Mouse (Mus musculus): ENCODE data around the gene Mgme1. TPM values are rescaled to one million over a fixed set of nuclear protein-coding genes. Genes with fewer than 3 reads are reported as not detected.

Gene Mgme1
- polyA plus RNA-seq, 1 experiment: 4.9 TPM

- Histone ChIP-seq H3K27ac (ENCODE audit: insufficient read depth, low read length) (peak overlapping the region; percentile 32), H3K4me1 (ENCODE audit: control insufficient read depth, insufficient read depth, low read length) (peaks cover 3% of the 10 kb centered on the region), H3K4me3 (ENCODE audit: insufficient read depth, low read length) (no peak overlapping the region)
- TF ChIP-seq CTCF (IDR thresholded peaks at IDR 0.05; ENCODE audit: borderline replicate concordance, insufficient read depth, low read length): no peak
- no peak for TF ChIP-seq POLR2A (IDR thresholded peaks at IDR 0.05; ENCODE audit: low read depth, low read length)
Measured at GRCm38 (mm10) chr2:144299749-144300669, 29.5 kb downstream of the Mgme1 start.

GRCm38 (mm10) chr2:144301101-144301500 lies 30.6 kb downstream of the Mgme1 start:
- TF ChIP-seq POLR2A (IDR thresholded peaks at IDR 0.05; ENCODE audit: low read depth, low read length) (no peak), CTCF (IDR thresholded peaks at IDR 0.05; ENCODE audit: borderline replicate concordance, insufficient read depth, low read length) (no peak)
- Histone ChIP-seq H3K4me3 (ENCODE audit: insufficient read depth, low read length) (no peak overlapping the region), H3K4me1 (ENCODE audit: control insufficient read depth, insufficient read depth, low read length) (peaks cover 3% of the 10 kb centered on the region), H3K27ac (ENCODE audit: insufficient read depth, low read length) (no peak overlapping the region)

- no peak for TF ChIP-seq POLR2A (IDR thresholded peaks at IDR 0.05; ENCODE audit: low read depth, low read length)
- Histone ChIP-seq H3K4me1 (ENCODE audit: control insufficient read depth, insufficient read depth, low read length) (no peaks in the 10 kb centered on the region), H3K27ac (ENCODE audit: insufficient read depth, low read length) (no peak overlapping the region), H3K4me3 (ENCODE audit: insufficient read depth, low read length) (no peak overlapping the region)
Measured at GRCm38 (mm10) chr2:144305721-144306294, 35.3 kb downstream of the Mgme1 start.

DNA sequence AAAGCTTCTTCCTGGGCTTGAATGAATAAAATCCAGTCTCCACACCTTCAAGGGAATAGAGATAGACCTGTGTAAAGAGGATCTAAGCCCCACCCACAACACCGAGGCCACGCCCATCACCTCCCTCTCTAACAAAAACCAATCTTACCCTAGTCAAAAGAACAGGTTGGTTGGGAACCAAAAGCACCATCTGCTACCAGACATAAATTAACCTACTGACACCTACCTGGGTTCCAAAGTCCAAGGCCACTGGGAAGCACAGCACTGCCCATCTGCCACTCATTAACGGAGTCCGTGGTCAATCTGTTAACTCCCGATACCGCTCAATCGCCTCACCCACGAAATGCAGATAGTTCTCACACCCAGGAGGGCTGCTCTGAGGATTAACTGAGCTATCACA lies 38.1 kb downstream of the Mgme1 start:
- Histone ChIP-seq H3K4me3 (ENCODE audit: insufficient read depth, low read length) (no peak overlapping the region), H3K4me1 (ENCODE audit: control insufficient read depth, insufficient read depth, low read length) (no peaks in the 10 kb centered on the region), H3K27ac (ENCODE audit: insufficient read depth, low read length) (no peak overlapping the region)
- TF ChIP-seq CTCF (IDR thresholded peaks at IDR 0.05; ENCODE audit: borderline replicate concordance, insufficient read depth, low read length): no peak
- TF ChIP-seq POLR2A (IDR thresholded peaks at IDR 0.05; ENCODE audit: low read depth, low read length): no peak

GRCm38 (mm10) chr2:144310273-144310672 lies 39.8 kb downstream of the Mgme1 start:
- H3K27ac ChIP-seq (ENCODE audit: insufficient read depth, low read length): no peak overlapping the region
- TF ChIP-seq CTCF (IDR thresholded peaks at IDR 0.05; ENCODE audit: borderline replicate concordance, insufficient read depth, low read length) (no peak), POLR2A (IDR thresholded peaks at IDR 0.05; ENCODE audit: low read depth, low read length) (no peak)

GRCm38 (mm10) chr2:144311372-144311771 lies 40.9 kb downstream of the Mgme1 start:
- Histone ChIP-seq H3K4me1 (ENCODE audit: control insufficient read depth, insufficient read depth, low read length) (no peaks in the 10 kb centered on the region), H3K4me3 (ENCODE audit: insufficient read depth, low read length) (no peak overlapping the region), H3K27ac (ENCODE audit: insufficient read depth, low read length) (no peak overlapping the region)
- TF ChIP-seq POLR2A (IDR thresholded peaks at IDR 0.05; ENCODE audit: low read depth, low read length): no peak
- TF ChIP-seq CTCF (IDR thresholded peaks at IDR 0.05; ENCODE audit: borderline replicate concordance, insufficient read depth, low read length): no peak

More at GRCm38 (mm10) chr2:144310273-144310672, 39.8 kb downstream of the Mgme1 start:
- Histone ChIP-seq H3K4me1 (ENCODE audit: control insufficient read depth, insufficient read depth, low read length) (no peaks in the 10 kb centered on the region), H3K4me3 (ENCODE audit: insufficient read depth, low read length) (no peak overlapping the region)

DNA sequence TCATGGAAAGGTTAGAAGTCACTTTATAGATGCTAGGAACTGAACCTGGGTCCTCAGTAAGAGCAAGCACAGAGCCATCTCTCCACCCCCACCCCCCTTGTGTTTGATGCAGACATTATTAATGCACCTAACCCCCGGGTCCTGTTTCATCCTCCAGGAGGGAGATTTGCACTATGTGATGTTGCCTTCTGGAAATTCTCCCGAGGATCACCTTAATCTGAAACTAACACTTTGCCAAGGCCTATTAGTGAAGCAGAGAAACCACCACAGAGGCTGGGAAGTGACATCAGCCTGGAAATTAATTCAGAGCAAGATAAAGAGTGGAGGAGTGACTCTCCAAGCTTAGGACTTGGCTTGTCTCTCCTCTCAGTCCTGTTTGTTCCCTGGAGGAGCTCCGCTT lies 53.8 kb downstream of the Mgme1 start:
- Histone ChIP-seq H3K27ac (ENCODE audit: insufficient read depth, low read length) (no peak overlapping the region), H3K4me1 (ENCODE audit: control insufficient read depth, insufficient read depth, low read length) (no peaks in the 10 kb centered on the region), H3K4me3 (ENCODE audit: insufficient read depth, low read length) (no peak overlapping the region)
- TF ChIP-seq POLR2A (IDR thresholded peaks at IDR 0.05; ENCODE audit: low read depth, low read length) (no peak), CTCF (IDR thresholded peaks at IDR 0.05; ENCODE audit: borderline replicate concordance, insufficient read depth, low read length) (no peak)

GRCm38 (mm10) chr2:144329451-144329850 lies 59.0 kb downstream of the Mgme1 start:
- TF ChIP-seq POLR2A (IDR thresholded peaks at IDR 0.05; ENCODE audit: low read depth, low read length) (no peak), CTCF (IDR thresholded peaks at IDR 0.05; ENCODE audit: borderline replicate concordance, insufficient read depth, low read length) (no peak)
- H3K4me3 ChIP-seq (ENCODE audit: insufficient read depth, low read length): no peak overlapping the region
- no peak overlapping the region for H3K27ac ChIP-seq (ENCODE audit: insufficient read depth, low read length)
- no peaks in the 10 kb centered on the region for H3K4me1 ChIP-seq (ENCODE audit: control insufficient read depth, insufficient read depth, low read length)

GRCm38 (mm10) chr2:144329937-144330336 lies 59.5 kb downstream of the Mgme1 start:
- Histone ChIP-seq H3K4me1 (ENCODE audit: control insufficient read depth, insufficient read depth, low read length) (no peaks in the 10 kb centered on the region), H3K27ac (ENCODE audit: insufficient read depth, low read length) (no peak overlapping the region), H3K4me3 (ENCODE audit: insufficient read depth, low read length) (no peak overlapping the region)
- TF ChIP-seq CTCF (IDR thresholded peaks at IDR 0.05; ENCODE audit: borderline replicate concordance, insufficient read depth, low read length): no peak
- TF ChIP-seq POLR2A (IDR thresholded peaks at IDR 0.05; ENCODE audit: low read depth, low read length): no peak

DNA sequence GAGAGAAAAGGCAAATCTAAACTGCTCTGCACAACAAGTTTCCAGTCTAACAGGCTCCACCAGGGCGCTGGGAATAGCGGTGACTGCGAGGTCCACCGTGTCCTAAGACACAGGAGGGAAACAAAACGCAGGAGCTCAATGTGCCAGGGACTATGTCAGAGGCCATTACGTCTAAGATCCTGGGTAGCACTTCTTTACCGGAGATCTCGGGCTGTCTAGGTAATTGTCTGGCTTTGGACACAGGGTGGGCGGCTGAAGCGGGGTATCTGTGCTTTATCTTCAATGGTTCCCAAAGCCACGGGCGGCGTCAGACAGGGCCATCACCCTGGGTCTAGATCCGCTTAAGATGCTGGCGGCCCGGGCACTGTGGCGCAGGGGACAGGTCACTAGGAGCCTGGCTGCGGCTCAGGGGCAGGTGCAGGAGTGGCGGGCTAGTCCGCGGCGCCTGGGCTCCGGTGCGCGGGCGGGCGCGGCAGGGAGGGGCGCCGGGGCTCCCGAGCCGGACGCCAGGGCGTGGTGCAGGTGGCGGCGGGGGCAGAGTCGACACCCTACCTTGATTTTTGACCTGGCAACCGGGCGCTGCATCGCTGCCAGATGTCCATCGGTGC lies 60.0 kb downstream of the Mgme1 start:
- Histone ChIP-seq H3K27ac (ENCODE audit: insufficient read depth, low read length) (no peak overlapping the region), H3K4me1 (ENCODE audit: control insufficient read depth, insufficient read depth, low read length) (no peaks in the 10 kb centered on the region), H3K4me3 (ENCODE audit: insufficient read depth, low read length) (peak overlapping the region; percentile 14; the same call in 1 of the 2 replicates)
- no peak for TF ChIP-seq POLR2A (IDR thresholded peaks at IDR 0.05; ENCODE audit: low read depth, low read length)
- no peak for TF ChIP-seq CTCF (IDR thresholded peaks at IDR 0.05; ENCODE audit: borderline replicate concordance, insufficient read depth, low read length)

Other genes with a start within 250 kb of the Mgme1 start
- not detected in 2 replicates for gene Banf2, start 237.6 kb upstream of the Mgme1 start, polyA plus RNA-seq (2011; ENCODE audit: insufficient read length, low read depth, missing spikeins)
- 233 and 284 TPM in 2 replicates for gene Snx5, start 243 bp downstream of the Mgme1 start, polyA plus RNA-seq (2011; ENCODE audit: insufficient read length, low read depth, missing spikeins)
- gene Ovol2, start 61.5 kb downstream of the Mgme1 start, polyA plus RNA-seq (2011; ENCODE audit: insufficient read length, low read depth, missing spikeins): not detected in 2 replicates
- 23.6 and 28.5 TPM in 2 replicates for gene Kat14, start 98.3 kb downstream of the Mgme1 start, polyA plus RNA-seq (2011; ENCODE audit: insufficient read length, low read depth, missing spikeins)
- 6.4 and 9.2 TPM in 2 replicates for gene Pet117, start 98.3 kb downstream of the Mgme1 start, polyA plus RNA-seq (2011; ENCODE audit: insufficient read length, low read depth, missing spikeins)

All from embryonic fibroblast, embryonic 13.5 days (primary cell).